Mouse (Mus musculus) kidney, adult 2 months (tissue): ENCODE results near the gene Pum1.

Experiments used
- CTCF ChIP-seq: fragments of 200-500 bp; conservative IDR thresholded peaks from 2 replicates; pipeline ENCODE4 v1.5.1; 2011; ENCODE audit warnings: low read depth, mild to moderate bottlenecking, control low read depth, low read length, moderate library complexity, mixed read lengths; ENCODE audit not compliant: insufficient read depth, insufficient read length
- POLR2A ChIP-seq: fragments of 200-500 bp; IDR thresholded peaks from one replicate; pipeline ENCODE4 v1.6.1; 2011; ENCODE audit warnings: low read depth, low read length, control low read depth

DNA sequence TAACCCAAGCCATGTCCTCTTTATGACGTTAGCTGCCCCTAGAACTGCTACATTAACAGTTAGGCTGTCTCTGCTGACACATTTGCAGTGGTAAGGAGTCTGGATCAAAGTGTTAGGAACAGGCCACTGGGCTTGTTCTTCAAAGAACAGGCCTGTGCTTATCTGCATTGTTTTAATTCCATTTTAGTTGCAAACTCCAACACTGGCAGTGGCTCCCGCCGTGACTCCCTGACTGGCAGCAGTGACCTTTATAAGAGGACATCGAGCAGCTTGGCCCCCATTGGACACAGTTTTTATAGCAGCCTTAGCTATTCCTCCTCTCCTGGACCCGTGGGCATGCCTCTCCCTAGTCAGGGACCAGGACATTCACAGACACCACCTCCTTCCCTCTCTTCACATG is 90.6 kb downstream of the Pum1 start:
- no peak for TF ChIP-seq CTCF
- TF ChIP-seq POLR2A = no peak
